Mouse (Mus musculus): ENCODE data around the gene Acbd3. TPM values are rescaled to one million over a fixed set of nuclear protein-coding genes. Genes with fewer than 3 reads are reported as not detected.

The Acbd3 gene
- polyA plus RNA-seq, 1 experiment from 2014 or later: 23.1 TPM

DNA sequence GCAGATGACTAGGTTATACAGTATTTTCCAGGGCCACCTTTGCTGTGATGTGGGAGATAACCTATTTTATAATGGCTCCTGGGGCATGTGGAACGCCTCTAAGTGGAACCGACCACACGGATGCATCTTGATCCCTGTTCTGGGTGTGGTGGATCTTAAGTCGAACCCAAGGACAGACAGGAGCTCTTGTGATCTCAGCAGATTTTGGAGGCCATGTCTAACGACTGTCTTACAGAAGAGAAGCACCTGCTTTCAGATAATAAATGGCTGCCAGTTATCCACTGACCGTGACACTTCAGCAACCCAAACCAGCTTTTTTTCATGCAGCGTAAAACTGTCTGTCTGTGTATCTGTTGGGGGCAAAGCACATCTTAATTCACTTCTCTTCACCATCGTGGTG lies 28.5 kb downstream of the Acbd3 start:
- no peaks in the 10 kb centered on the region for H3K4me1 ChIP-seq (ENCODE audit: control insufficient read depth, insufficient read depth, low read length)
- no peak overlapping the region for H3K4me2 ChIP-seq (ENCODE audit: low read depth)
- DNase-seq (ENCODE audit: low spot score): no peak
- H3K36me3 ChIP-seq (ENCODE audit: control insufficient read depth, insufficient read depth, low read length): no peaks in the 10 kb centered on the region; the same call in 1 of the 2 replicates
- no peak overlapping the region for H3K27ac ChIP-seq (ENCODE audit: low read depth, low read length)
- no peak overlapping the region for H3K9ac ChIP-seq (ENCODE audit: low read length)
- H3K27me3 ChIP-seq (ENCODE audit: control insufficient read depth, insufficient read depth, low read length): no peaks in the 10 kb centered on the region
- H3K4me3 ChIP-seq (ENCODE audit: low read depth, low read length): no peak overlapping the region
- whole genome bisulfite sequencing: 88% methylated on average over 8 of the region's 8 CpGs
- H3K9me3 ChIP-seq (ENCODE audit: control insufficient read depth, low read length): no peaks in the 10 kb centered on the region
- no peak for ATAC-seq (ENCODE audit: insufficient read depth, low FRiP score, low TSS enrichment)

DNA sequence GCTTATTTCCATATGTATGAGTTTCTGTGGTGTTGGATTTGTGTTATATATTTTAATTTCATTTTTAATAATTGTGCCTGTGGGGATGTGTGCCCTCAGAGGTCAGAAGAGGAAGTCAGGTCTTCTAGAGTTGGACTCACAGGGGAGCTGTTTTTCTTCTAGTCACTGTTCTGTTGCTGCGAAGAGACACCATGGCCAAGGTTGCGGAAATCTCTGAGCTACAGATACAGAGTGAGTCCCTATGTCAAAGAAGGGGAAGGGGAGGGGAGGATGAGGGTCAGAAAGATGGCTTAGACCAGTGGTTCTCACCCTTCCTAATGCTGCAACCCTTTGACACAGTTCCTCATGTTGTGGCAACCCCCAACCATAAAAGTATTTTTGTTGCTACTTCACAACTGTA lies 30.9 kb downstream of the Acbd3 start:
- Histone ChIP-seq H3K4me1 (ENCODE audit: control insufficient read depth, insufficient read depth, low read length) (no peaks in the 10 kb centered on the region), H3K4me3 (ENCODE audit: low read depth, low read length) (no peak overlapping the region), H3K9ac (ENCODE audit: low read length) (no peak overlapping the region), H3K36me3 (ENCODE audit: control insufficient read depth, insufficient read depth, low read length) (no peaks in the 10 kb centered on the region; the same call in 1 of the 2 replicates), H3K9me3 (ENCODE audit: control insufficient read depth, low read length) (no peaks in the 10 kb centered on the region), H3K4me2 (ENCODE audit: low read depth) (no peak overlapping the region), H3K27ac (ENCODE audit: low read depth, low read length) (no peak overlapping the region), H3K27me3 (ENCODE audit: control insufficient read depth, insufficient read depth, low read length) (no peaks in the 10 kb centered on the region)
- ATAC-seq (ENCODE audit: insufficient read depth, low FRiP score, low TSS enrichment) (no peak), DNase-seq (ENCODE audit: low spot score) (no peak)
- 81% methylated on average over 2 of the region's 2 CpGs for WGBS

DNA sequence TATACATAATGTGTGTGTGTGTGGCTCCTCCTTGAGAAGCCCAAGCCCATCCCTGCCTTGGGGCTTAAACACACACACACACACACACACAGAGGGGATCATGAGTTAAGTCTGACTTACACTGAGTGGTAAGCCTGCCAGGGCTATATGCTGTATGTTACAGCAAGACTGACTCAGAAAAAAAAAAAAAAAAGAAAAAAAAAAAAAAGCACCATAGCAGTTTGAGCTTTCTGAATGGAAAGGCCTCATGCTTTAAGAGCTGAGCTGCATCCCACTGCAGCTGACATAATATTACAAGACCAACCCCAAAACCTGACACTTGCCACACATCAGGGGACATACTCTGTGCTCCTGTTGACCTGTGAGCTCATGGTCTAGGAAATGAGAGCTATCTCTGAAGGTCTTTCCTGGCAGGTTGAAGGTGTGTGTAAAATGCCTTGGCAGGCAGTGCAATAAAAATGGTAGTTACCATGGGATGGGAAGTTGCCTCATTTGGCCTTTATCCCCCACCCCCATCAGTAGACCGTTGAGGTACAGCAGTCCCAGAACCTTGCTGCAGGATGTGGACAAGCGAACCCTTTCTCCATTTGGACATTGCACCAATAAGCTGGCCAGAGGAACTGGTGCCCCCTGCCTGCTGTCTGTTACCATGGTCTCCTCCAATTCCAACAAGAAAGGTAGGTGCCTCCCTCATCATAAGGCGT lies 31.6 kb downstream of the Acbd3 start:
- Histone ChIP-seq H3K9ac (ENCODE audit: low read length) (no peak overlapping the region), H3K4me2 (ENCODE audit: low read depth) (no peak overlapping the region), H3K9me3 (ENCODE audit: control insufficient read depth, low read length) (no peaks in the 10 kb centered on the region), H3K4me3 (ENCODE audit: low read depth, low read length) (no peak overlapping the region), H3K27ac (ENCODE audit: low read depth, low read length) (no peak overlapping the region), H3K36me3 (ENCODE audit: control insufficient read depth, insufficient read depth, low read length) (no peaks in the 10 kb centered on the region; the same call in 1 of the 2 replicates), H3K4me1 (ENCODE audit: control insufficient read depth, insufficient read depth, low read length) (no peaks in the 10 kb centered on the region), H3K27me3 (ENCODE audit: control insufficient read depth, insufficient read depth, low read length) (no peaks in the 10 kb centered on the region)
- no peak for DNase-seq (ENCODE audit: low spot score)
- WGBS: 85% methylated on average over 3 of the region's 3 CpGs
- no peak for ATAC-seq (ENCODE audit: insufficient read depth, low FRiP score, low TSS enrichment)

DNA sequence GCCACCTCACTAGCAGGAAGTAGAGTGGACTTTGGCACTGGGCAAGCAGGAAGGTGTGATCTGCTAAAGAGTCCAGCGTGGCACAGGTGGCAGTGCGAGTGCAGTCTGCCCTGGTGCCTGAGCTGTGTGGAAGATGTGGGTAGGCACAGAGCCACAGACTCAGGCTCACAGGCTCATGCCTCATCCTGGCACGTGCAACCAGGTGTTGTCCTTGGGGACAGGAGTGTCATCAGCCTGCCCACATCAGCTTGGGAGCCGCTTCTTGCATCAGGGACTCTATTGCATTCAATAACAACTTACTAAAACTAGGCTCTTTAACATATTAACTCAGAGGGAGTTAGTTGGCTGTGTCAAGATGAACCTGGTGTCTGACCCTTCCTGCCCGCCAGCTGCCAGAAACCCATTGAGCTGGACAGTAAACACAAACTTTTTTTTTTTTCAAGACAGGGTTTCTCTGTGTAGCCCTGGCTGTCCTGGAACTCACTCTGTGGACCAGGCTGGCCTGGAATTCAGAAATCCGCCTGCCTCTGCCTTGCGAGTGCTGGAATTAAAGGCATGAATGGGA lies 32.2 kb downstream of the Acbd3 start:
- ATAC-seq (ENCODE audit: insufficient read depth, low FRiP score, low TSS enrichment): no peak
- H3K4me2 ChIP-seq (ENCODE audit: low read depth): no peak overlapping the region
- WGBS: 92% methylated on average over 7 of the region's 7 CpGs

DNA sequence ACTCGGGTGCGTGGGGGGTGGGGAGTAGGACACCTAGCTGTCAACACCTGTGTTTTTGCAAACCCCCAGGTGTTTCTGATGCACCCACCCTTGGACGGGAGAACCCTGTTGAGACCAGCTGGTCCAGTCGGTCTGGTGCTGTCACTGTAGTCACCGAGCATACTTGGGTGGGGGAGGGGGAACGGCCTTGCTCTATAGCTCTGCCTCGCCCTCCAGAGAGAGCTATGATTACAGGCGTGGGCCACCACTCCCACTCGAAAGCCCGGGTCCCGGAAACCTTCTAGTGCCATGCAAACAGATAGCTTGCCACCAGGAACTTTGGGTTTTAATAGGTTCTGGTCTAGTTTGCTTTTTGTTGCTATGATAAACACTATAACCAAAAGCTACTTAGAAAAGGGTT lies 36.3 kb downstream of the Acbd3 start:
- H3K27me3 ChIP-seq (ENCODE audit: control insufficient read depth, insufficient read depth, low read length): no peaks in the 10 kb centered on the region
- 82% methylated on average over 11 of the region's 11 CpGs for WGBS
- ATAC-seq (ENCODE audit: insufficient read depth, low FRiP score, low TSS enrichment) (no peak), DNase-seq (ENCODE audit: low spot score) (no peak)
- no peak overlapping the region for H3K27ac ChIP-seq (ENCODE audit: low read depth, low read length)
- H3K36me3 ChIP-seq (ENCODE audit: control insufficient read depth, insufficient read depth, low read length): no peaks in the 10 kb centered on the region
- H3K4me1 ChIP-seq (ENCODE audit: control insufficient read depth, insufficient read depth, low read length): no peaks in the 10 kb centered on the region
- no peak overlapping the region for H3K4me3 ChIP-seq (ENCODE audit: low read depth, low read length)
- no peak overlapping the region for H3K9ac ChIP-seq (ENCODE audit: low read length)
- no peak overlapping the region for H3K4me2 ChIP-seq (ENCODE audit: low read depth)
- H3K9me3 ChIP-seq (ENCODE audit: control insufficient read depth, low read length): no peaks in the 10 kb centered on the region

More for the DNA sequence above, 32.2 kb downstream of the Acbd3 start:
- Histone ChIP-seq H3K4me1 (ENCODE audit: control insufficient read depth, insufficient read depth, low read length) (no peaks in the 10 kb centered on the region), H3K27ac (ENCODE audit: low read depth, low read length) (no peak overlapping the region), H3K36me3 (ENCODE audit: control insufficient read depth, insufficient read depth, low read length) (no peaks in the 10 kb centered on the region; the same call in 1 of the 2 replicates), H3K27me3 (ENCODE audit: control insufficient read depth, insufficient read depth, low read length) (no peaks in the 10 kb centered on the region), H3K9ac (ENCODE audit: low read length) (no peak overlapping the region), H3K4me3 (ENCODE audit: low read depth, low read length) (no peak overlapping the region), H3K9me3 (ENCODE audit: control insufficient read depth, low read length) (no peaks in the 10 kb centered on the region)
- DNase-seq (ENCODE audit: low spot score): no peak

DNA sequence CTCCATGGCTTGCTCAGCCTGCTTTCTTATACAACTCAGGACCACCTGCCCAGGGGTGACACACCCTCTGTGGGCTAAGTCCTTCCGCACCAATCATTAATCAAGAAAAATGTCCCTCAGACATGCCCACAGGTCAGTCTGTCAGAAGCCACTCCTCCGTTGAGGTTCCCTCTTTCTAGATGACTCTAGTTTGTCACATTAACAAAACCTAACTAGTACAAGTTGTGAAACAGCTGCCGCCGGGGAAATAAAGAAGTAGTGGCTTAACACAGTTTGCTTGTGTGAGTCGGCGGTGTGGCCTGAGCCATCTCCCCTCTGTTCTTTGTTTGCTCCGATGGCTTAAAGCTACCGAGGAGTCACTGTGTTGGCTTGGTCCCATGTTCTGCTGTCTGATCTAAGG lies 36.8 kb downstream of the Acbd3 start:
- Histone ChIP-seq H3K4me2 (ENCODE audit: low read depth) (no peak overlapping the region), H3K27ac (ENCODE audit: low read depth, low read length) (no peak overlapping the region), H3K36me3 (ENCODE audit: control insufficient read depth, insufficient read depth, low read length) (no peaks in the 10 kb centered on the region)

DNA sequence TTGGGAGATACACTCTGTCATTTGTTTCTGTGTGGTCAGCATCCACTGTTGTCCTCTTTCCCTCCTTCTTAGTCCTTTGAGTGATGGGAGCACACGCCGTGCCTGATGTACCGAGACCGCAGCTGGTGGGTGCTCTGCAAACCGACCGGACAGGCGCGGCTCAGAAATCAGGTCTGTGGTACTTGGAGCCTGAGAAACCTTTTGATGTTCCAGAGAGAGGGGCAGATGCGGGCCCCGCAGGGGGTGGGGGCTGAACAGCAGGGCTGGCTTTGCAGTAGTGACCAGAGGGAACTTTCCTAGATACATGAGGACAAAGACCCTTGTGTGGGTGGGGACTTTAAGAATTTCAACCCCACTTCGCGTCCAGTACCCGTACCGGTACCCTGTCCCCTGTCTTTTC lies 37.5 kb downstream of the Acbd3 start:
- Histone ChIP-seq H3K4me3 (ENCODE audit: low read depth, low read length) (peak overlapping the region; percentile 31), H3K27me3 (ENCODE audit: control insufficient read depth, insufficient read depth, low read length) (no peaks in the 10 kb centered on the region), H3K27ac (ENCODE audit: low read depth, low read length) (no peak overlapping the region), H3K36me3 (ENCODE audit: control insufficient read depth, insufficient read depth, low read length) (no peaks in the 10 kb centered on the region), H3K4me2 (ENCODE audit: low read depth) (peak overlapping the region; percentile 48), H3K9ac (ENCODE audit: low read length) (peak overlapping the region; percentile 5), H3K9me3 (ENCODE audit: control insufficient read depth, low read length) (no peaks in the 10 kb centered on the region), H3K4me1 (ENCODE audit: control insufficient read depth, insufficient read depth, low read length) (no peaks in the 10 kb centered on the region)
- DNase-seq (ENCODE audit: low spot score) (peak; percentile 48), ATAC-seq (ENCODE audit: insufficient read depth, low FRiP score, low TSS enrichment) (peak; percentile 32; the same call in 1 of the 2 replicates)
- 13% methylated on average over 14 of the region's 14 CpGs for WGBS

More for the DNA sequence above, 36.8 kb downstream of the Acbd3 start:
- DNase-seq (ENCODE audit: low spot score): no peak
- ATAC-seq (ENCODE audit: insufficient read depth, low FRiP score, low TSS enrichment): no peak
- no peak overlapping the region for H3K4me3 ChIP-seq (ENCODE audit: low read depth, low read length)
- H3K27me3 ChIP-seq (ENCODE audit: control insufficient read depth, insufficient read depth, low read length): no peaks in the 10 kb centered on the region
- 84% methylated on average over 8 of the region's 8 CpGs for WGBS
- no peak overlapping the region for H3K9ac ChIP-seq (ENCODE audit: low read length)
- no peaks in the 10 kb centered on the region for H3K9me3 ChIP-seq (ENCODE audit: control insufficient read depth, low read length)
- H3K4me1 ChIP-seq (ENCODE audit: control insufficient read depth, insufficient read depth, low read length): no peaks in the 10 kb centered on the region

DNA sequence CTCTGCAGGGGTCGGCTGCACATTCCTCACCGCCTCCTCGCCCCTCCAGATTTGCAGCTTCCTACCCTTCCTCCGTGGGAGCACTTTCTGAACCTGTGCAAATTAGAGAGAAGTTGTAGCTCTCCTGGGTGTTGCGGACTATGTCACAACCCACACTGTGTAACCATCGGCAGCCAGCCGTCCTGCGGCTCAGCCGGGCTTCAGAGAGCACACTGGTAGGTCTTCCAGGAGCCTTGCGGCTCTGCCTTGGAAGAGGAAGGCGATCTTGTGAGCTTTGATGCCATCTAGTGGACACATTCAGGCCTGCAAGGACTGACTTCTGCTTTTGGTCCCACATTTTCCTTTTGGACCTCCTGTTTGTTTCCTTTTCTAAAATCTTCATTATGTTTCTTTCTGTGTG lies 38.0 kb downstream of the Acbd3 start:
- H3K4me1 ChIP-seq (ENCODE audit: control insufficient read depth, insufficient read depth, low read length): no peaks in the 10 kb centered on the region
- peak overlapping the region; percentile 5 for H3K9ac ChIP-seq (ENCODE audit: low read length)
- WGBS: 1% methylated on average over 11 of the region's 11 CpGs
- H3K4me2 ChIP-seq (ENCODE audit: low read depth): peak overlapping the region; percentile 48
- H3K27ac ChIP-seq (ENCODE audit: low read depth, low read length): no peak overlapping the region
- peak; percentile 85 for DNase-seq (ENCODE audit: low spot score)
- peak overlapping the region; percentile 31 for H3K4me3 ChIP-seq (ENCODE audit: low read depth, low read length)
- H3K36me3 ChIP-seq (ENCODE audit: control insufficient read depth, insufficient read depth, low read length): no peaks in the 10 kb centered on the region
- no peaks in the 10 kb centered on the region for H3K27me3 ChIP-seq (ENCODE audit: control insufficient read depth, insufficient read depth, low read length)
- H3K9me3 ChIP-seq (ENCODE audit: control insufficient read depth, low read length): no peaks in the 10 kb centered on the region
- ATAC-seq (ENCODE audit: insufficient read depth, low FRiP score, low TSS enrichment): peak; percentile 72

DNA sequence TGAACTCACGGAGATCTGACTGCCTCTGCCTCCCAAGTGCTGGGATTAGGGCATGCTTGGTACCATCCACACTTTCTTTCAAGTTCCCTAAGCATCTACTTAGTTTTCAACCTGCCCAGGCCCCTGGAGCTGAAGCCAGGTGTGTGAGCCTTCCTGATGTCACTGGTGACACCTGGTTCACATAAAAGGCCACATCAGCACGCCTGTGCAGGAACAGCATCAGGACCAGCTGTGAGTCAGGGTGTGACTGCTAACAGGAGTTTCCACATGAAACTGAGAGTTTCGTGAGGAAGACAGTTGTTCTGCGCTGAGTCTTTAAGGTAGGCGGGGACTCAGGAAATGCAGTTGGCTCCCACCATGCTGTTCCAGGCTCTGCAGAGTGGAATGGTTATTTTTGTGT lies 39.5 kb downstream of the Acbd3 start:
- H3K9me3 ChIP-seq (ENCODE audit: control insufficient read depth, low read length): no peaks in the 10 kb centered on the region
- H3K4me1 ChIP-seq (ENCODE audit: control insufficient read depth, insufficient read depth, low read length): no peaks in the 10 kb centered on the region
- no peak overlapping the region for H3K4me2 ChIP-seq (ENCODE audit: low read depth)
- no peak overlapping the region for H3K4me3 ChIP-seq (ENCODE audit: low read depth, low read length)
- H3K27me3 ChIP-seq (ENCODE audit: control insufficient read depth, insufficient read depth, low read length): no peaks in the 10 kb centered on the region
- H3K36me3 ChIP-seq (ENCODE audit: control insufficient read depth, insufficient read depth, low read length): no peaks in the 10 kb centered on the region
- no peak for ATAC-seq (ENCODE audit: insufficient read depth, low FRiP score, low TSS enrichment)
- DNase-seq (ENCODE audit: low spot score): no peak
- no peak overlapping the region for H3K27ac ChIP-seq (ENCODE audit: low read depth, low read length)
- no peak overlapping the region for H3K9ac ChIP-seq (ENCODE audit: low read length)
- WGBS: 90% methylated on average over 5 of the region's 5 CpGs

Measured in neural tube, embryonic 11.5 days (tissue).